9 mouse cellular contexts compared by ENCODE assay signal in the genomic region with DNA sequence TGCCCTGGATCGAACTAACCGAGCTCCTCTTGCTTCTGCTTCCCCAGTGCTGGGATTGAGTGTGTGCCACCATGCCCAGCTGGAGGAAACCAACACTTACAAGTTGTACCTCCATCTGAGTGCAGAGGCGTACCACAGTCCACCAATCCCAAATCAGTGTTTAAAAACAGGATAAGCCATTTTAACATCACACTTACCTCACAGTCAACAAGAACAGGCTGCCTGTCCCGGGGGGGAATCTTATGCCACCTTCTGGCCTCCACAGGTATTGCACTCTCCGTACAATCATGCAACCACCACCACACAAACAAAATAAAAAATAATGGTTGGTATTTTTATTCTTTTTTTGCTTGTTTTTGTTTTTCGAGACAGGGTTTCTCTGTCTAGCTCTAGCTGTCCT. TPM values are rescaled to one million over a fixed set of nuclear protein-coding genes. Genes with fewer than 3 reads are reported as not detected.
A peak's percentile ranks its signal among the peaks of the same experiment; 100 is the strongest.
DNase-seq lines count a peak whose midpoint lies in the region; ATAC-seq and TF ChIP-seq lines count a peak whose summit lies in the region.
"Had no signal": no experiment of that assay in that cellular context is flagged by ENCODE, and none has a peak within 500 bp of the region (broad histone marks: within the 10 kb centered on the region; RNA-seq: fewer than 3 reads in every experiment).

No protein-coding gene starts in this region.

- no peaks in the 10 kb centered on the region for H3K79me2 ChIP-seq in liver, adult 2 months (ENCODE audit: control insufficient read depth, insufficient read depth, low read length)

- H3K9ac ChIP-seq in liver, adult 2 months (ENCODE audit: low read depth, low read length) = no peak overlapping the region
- H3K9ac ChIP-seq in liver, embryonic 12.5 days = no peak overlapping the region
- H3K9ac ChIP-seq: neural tube, embryonic 12.5 days had no signal

- peak; percentile 60; the same call in 1 of the 2 replicates for TF ChIP-seq CTCF in liver, adult 2 months (IDR thresholded peaks at IDR 0.05; ENCODE audit: low read depth, low read length)

- no peak overlapping the region for H3K4me2 ChIP-seq in liver, embryonic 12.5 days
- H3K4me2 ChIP-seq: neural tube, embryonic 12.5 days had no signal

- no peaks in the 10 kb centered on the region for H3K9me3 ChIP-seq in liver, embryonic 12.5 days (replicated peaks)
- H3K9me3 ChIP-seq: neural tube, embryonic 12.5 days had no signal

- no peaks in the 10 kb centered on the region for H3K4me1 ChIP-seq in liver, adult 2 months (ENCODE audit: control insufficient read depth, insufficient read depth, low read length)
- H3K4me1 ChIP-seq in liver, embryonic 12.5 days = no peaks in the 10 kb centered on the region
- H3K4me1 ChIP-seq: neural tube, embryonic 12.5 days had no signal

- no peak overlapping the region for H3K27ac ChIP-seq in liver, adult 2 months (replicated peaks; ENCODE audit: insufficient read depth, low read depth, low read length)
- H3K27ac ChIP-seq in liver, embryonic 12.5 days = no peak overlapping the region
- H3K27ac ChIP-seq: neural tube, embryonic 12.5 days had no signal

- H3K36me3 ChIP-seq in liver, adult 2 months (ENCODE audit: control insufficient read depth, insufficient read depth, low read length) = peaks cover 36% of the 10 kb centered on the region
- H3K36me3 ChIP-seq in liver, embryonic 12.5 days = peaks cover 53% of the 10 kb centered on the region

- WGBS in liver, adult 2 months = 84% methylated on average over 6 of the region's 6 CpGs
- 72% methylated on average over 6 of the region's 6 CpGs for WGBS in liver, embryonic 12.5 days (ENCODE audit: insufficient replicate concordance)

- ATAC-seq in cerebellum, adult (ENCODE audit: insufficient number of reproducible peaks, low FRiP score, low TSS enrichment) = no peak
- ATAC-seq in liver, embryonic 12.5 days = no peak
- peak; percentile 77 for ATAC-seq in granulocyte monocyte progenitor cell, adult 5-6 weeks (replicated peaks; ENCODE audit: poor library complexity, severe bottlenecking)
- peak; percentile 75 for ATAC-seq in megakaryocyte, adult 5-6 weeks (ENCODE audit: poor library complexity, severe bottlenecking)

- no peak overlapping the region for H3K4me3 ChIP-seq in liver, adult 2 months (ENCODE audit: insufficient read depth, low read depth, low read length)
- H3K4me3 ChIP-seq in liver, embryonic 12.5 days = no peak overlapping the region
- H3K4me3 ChIP-seq: neural tube, embryonic 12.5 days had no signal

- DNase-seq in cerebellum, adult 8-10 months = peak; percentile 20
- DNase-seq in liver, adult 2 months (ENCODE audit: extremely low read depth, low read depth, low spot score) = no peak
- peak; percentile 77 for DNase-seq in adrenal gland, postnatal 14 days
- DNase-seq in ovary, postnatal 10 days (ENCODE audit: low spot score) = no peak

- H3K27me3 ChIP-seq in liver, adult 2 months (ENCODE audit: control insufficient read depth, insufficient read depth, low read length) = no peaks in the 10 kb centered on the region
- H3K27me3 ChIP-seq in liver, embryonic 12.5 days (replicated peaks) = no peaks in the 10 kb centered on the region
- H3K27me3 ChIP-seq: neural tube, embryonic 12.5 days had no signal

- TF ChIP-seq POLR2A in liver, adult 2 months (IDR thresholded peaks at IDR 0.05; ENCODE audit: extremely low read depth, insufficient read depth, low read length) = no peak

RNA-seq across cellular contexts. Expression of gene Strn3, which starts 50.0 kb away (rescaled TPM):
- 31.2 and 33.7 TPM in 2 replicates for total RNA-seq in liver, adult 2 months (2014; rRNA removed)
- 6.8 and 7.3 TPM in 2 replicates for polyA plus RNA-seq in liver, adult 2 months (2012; rRNA removed)
- polyA plus RNA-seq in liver, embryonic 12.5 days (2016; fragmentation: Nextera tagmentation; extraction: Ambion mirVana) = 27.3 and 28.3 TPM in 2 replicates
- 83.8 and 88.4 TPM in 2 replicates for total RNA-seq in adrenal gland, postnatal 14 days (2021)
- 30.4 and 34.3 TPM in 2 replicates for total RNA-seq in granulocyte monocyte progenitor cell, adult 5-6 weeks (2014; fragmentation: Nextera tagmentation)
- 51.1 and 60.8 TPM in 2 replicates for total RNA-seq in granulocyte monocyte progenitor cell, adult 5-6 weeks (2017)
- total RNA-seq in megakaryocyte, adult 5-6 weeks (2015) = 28.1 and 31.0 TPM in 2 replicates
- total RNA-seq in megakaryocyte, adult 5-6 weeks (2017) = 49.2 and 59.5 TPM in 2 replicates

RNA-seq across cellular contexts. Expression of gene Ap4s1, which starts 50.9 kb away (rescaled TPM):
- 15.3 and 20.3 TPM in 2 replicates for total RNA-seq in liver, adult 2 months (2014; rRNA removed)
- 3.3 and 4.4 TPM in 2 replicates for polyA plus RNA-seq in liver, adult 2 months (2012; rRNA removed)
- 17.2 and 17.7 TPM in 2 replicates for polyA plus RNA-seq in liver, embryonic 12.5 days (2016; fragmentation: Nextera tagmentation; extraction: Ambion mirVana)
- 22.6 and 24.3 TPM in 2 replicates for total RNA-seq in adrenal gland, postnatal 14 days (2021)
- total RNA-seq in granulocyte monocyte progenitor cell, adult 5-6 weeks (2014; fragmentation: Nextera tagmentation) = 23.7 and 40.1 TPM in 2 replicates
- total RNA-seq in granulocyte monocyte progenitor cell, adult 5-6 weeks (2017) = 16.8 and 27.4 TPM in 2 replicates
- 40.4 and 41.6 TPM in 2 replicates for total RNA-seq in megakaryocyte, adult 5-6 weeks (2015)
- 27.2 and 33.9 TPM in 2 replicates for total RNA-seq in megakaryocyte, adult 5-6 weeks (2017)

Comparison
In these comparisons a context has a peak if more than half of its experiments do, and no peak if none do; other contexts are left out.
1. DNase-seq: peak in cerebellum, adult 8-10 months (single experiment) and adrenal gland, postnatal 14 days (single experiment); none in liver, adult 2 months (single experiment) and ovary, postnatal 10 days (single experiment).
2. ATAC-seq: peak in granulocyte monocyte progenitor cell, adult 5-6 weeks (single experiment) and megakaryocyte, adult 5-6 weeks (single experiment); none in cerebellum, adult (single experiment) and liver, embryonic 12.5 days (single experiment).